Mouse (Mus musculus) neural tube, embryonic 15.5 days (tissue): ENCODE results near the gene Epha3. TPM values are rescaled to one million over a fixed set of nuclear protein-coding genes. Genes with fewer than 3 reads are reported as not detected.

ENCODE experiments used
- ATAC-seq: fragments of 200-750 bp; cut with Nextera tagmentation; 2 replicates; pipeline ENCODE4 v1.8.0; 2017; ENCODE audit warnings: mild to moderate bottlenecking, moderate TSS enrichment, moderate library complexity; ENCODE audit not compliant: low FRiP score
- H3K27ac ChIP-seq: fragments of 300-500 bp; sonication (generic); replicated peaks from 2 replicates; pipeline ENCODE4 v1.5.1; 2015; ENCODE audit warnings: mild to moderate bottlenecking, inconsistent platforms
- H3K27me3 ChIP-seq: fragments of 300-500 bp; sonication (generic); replicated peaks from 2 replicates; pipeline ENCODE4 v1.6.1; 2015; ENCODE audit warnings: inconsistent platforms
- H3K36me3 ChIP-seq: fragments of 300-500 bp; sonication (generic); 2 replicates; pipeline ENCODE4 v1.6.1; 2015; ENCODE audit warnings: inconsistent platforms
- H3K4me1 ChIP-seq: fragments of 300-500 bp; sonication (generic); 2 replicates; pipeline ENCODE4 v1.6.1; 2015; ENCODE audit warnings: inconsistent platforms
- H3K4me2 ChIP-seq: fragments of 300-500 bp; sonication (generic); 2 replicates; pipeline ENCODE4 v1.6.1; 2015; ENCODE audit warnings: inconsistent platforms, mild to moderate bottlenecking, moderate library complexity
- H3K4me3 ChIP-seq: fragments of 300-500 bp; sonication (generic); replicated peaks from 2 replicates; pipeline ENCODE4 v1.5.1; 2015; ENCODE audit warnings: mild to moderate bottlenecking, inconsistent platforms
- H3K9ac ChIP-seq: fragments of 300-500 bp; sonication (generic); replicated peaks from 2 replicates; pipeline ENCODE4 v1.6.1; 2015; ENCODE audit warnings: mild to moderate bottlenecking, inconsistent platforms
- H3K9me3 ChIP-seq: fragments of 300-500 bp; sonication (generic); replicated peaks from 2 replicates; pipeline ENCODE4 v1.6.1; 2016; ENCODE audit warnings: inconsistent platforms
- WGBS: fragments of 180-500 bp; shearing (Covaris S2); methylation state at CpG from one replicate; pipeline ENCODE4 v1.1.7; 2015; ENCODE audit warnings: mixed read lengths; 5-methylcytosine and 5-hydroxymethylcytosine counted together
- polyA plus RNA-seq: library from polyadenylated mRNA; unstranded; fragments of >200 nt; fragmentation: Nextera tagmentation; extraction: Ambion mirVana; gene quantifications from 2 replicates; pipeline ENCODE4 v1.2.1, GENCODE M21; 2015

Epha3 gene
- polyA plus RNA-seq, 1 experiment from 2014 or later, result 14.0 TPM

- Histone ChIP-seq H3K27me3 (no peaks in the 10 kb centered on the region), H3K9me3 (no peaks in the 10 kb centered on the region), H3K36me3 (no peaks in the 10 kb centered on the region), H3K27ac (no peak overlapping the region), H3K4me3 (no peak overlapping the region), H3K9ac (no peak overlapping the region), H3K4me1 (no peaks in the 10 kb centered on the region), H3K4me2 (no peak overlapping the region)
- WGBS, result 90% methylated on average over 4 of the region's 4 CpGs
- ATAC-seq, result no peak
Measured at GRCm38 (mm10) chr16:63717317-63717716, 146.7 kb downstream of the Epha3 start.

- H3K4me3 ChIP-seq, result no peak overlapping the region
- ATAC-seq, result no peak; the same call in 1 of the 2 replicates
- no peaks in the 10 kb centered on the region for H3K27me3 ChIP-seq
- no peak overlapping the region for H3K4me2 ChIP-seq
- no peaks in the 10 kb centered on the region for H3K36me3 ChIP-seq
- 73% methylated on average over 17 of the region's 17 CpGs for WGBS
- no peaks in the 10 kb centered on the region for H3K4me1 ChIP-seq
- no peak overlapping the region for H3K27ac ChIP-seq
- no peak overlapping the region for H3K9ac ChIP-seq
- no peaks in the 10 kb centered on the region for H3K9me3 ChIP-seq
Measured at GRCm38 (mm10) chr16:63706912-63707868, 156.8 kb downstream of the Epha3 start.

GRCm38 (mm10) chr16:63689371-63689770 is 174.6 kb downstream of the Epha3 start:
- H3K9ac ChIP-seq, result no peak overlapping the region

GRCm38 (mm10) chr16:63684211-63684610 is 179.8 kb downstream of the Epha3 start:
- Histone ChIP-seq H3K9ac (no peak overlapping the region), H3K27ac (no peak overlapping the region), H3K36me3 (no peaks in the 10 kb centered on the region), H3K4me2 (no peak overlapping the region), H3K4me3 (no peak overlapping the region), H3K4me1 (no peaks in the 10 kb centered on the region), H3K9me3 (no peaks in the 10 kb centered on the region), H3K27me3 (no peaks in the 10 kb centered on the region)
- no peak for ATAC-seq
- 92% methylated on average over 4 of the region's 4 CpGs for WGBS

More at GRCm38 (mm10) chr16:63689371-63689770, 174.6 kb downstream of the Epha3 start:
- no peak overlapping the region for H3K4me3 ChIP-seq
- H3K36me3 ChIP-seq, result no peaks in the 10 kb centered on the region
- no peak overlapping the region for H3K27ac ChIP-seq
- 66% methylated on average over 3 of the region's 3 CpGs for WGBS
- no peak for ATAC-seq
- H3K4me2 ChIP-seq, result no peak overlapping the region
- H3K27me3 ChIP-seq, result no peaks in the 10 kb centered on the region
- H3K4me1 ChIP-seq, result no peaks in the 10 kb centered on the region
- no peaks in the 10 kb centered on the region for H3K9me3 ChIP-seq

GRCm38 (mm10) chr16:63674426-63674825 is 189.5 kb downstream of the Epha3 start:
- H3K4me3 ChIP-seq, result no peak overlapping the region
- H3K9ac ChIP-seq, result no peak overlapping the region
- H3K9me3 ChIP-seq, result no peaks in the 10 kb centered on the region
- no peak overlapping the region for H3K4me2 ChIP-seq
- H3K27me3 ChIP-seq, result no peaks in the 10 kb centered on the region
- no peak overlapping the region for H3K27ac ChIP-seq
- no peak for ATAC-seq
- 44% methylated on average over 1 of the region's 1 CpGs for WGBS
- no peaks in the 10 kb centered on the region for H3K4me1 ChIP-seq
- no peaks in the 10 kb centered on the region for H3K36me3 ChIP-seq

- Histone ChIP-seq H3K27me3 (no peaks in the 10 kb centered on the region), H3K9ac (no peak overlapping the region), H3K4me1 (no peaks in the 10 kb centered on the region), H3K4me3 (no peak overlapping the region), H3K9me3 (no peaks in the 10 kb centered on the region), H3K27ac (no peak overlapping the region), H3K36me3 (no peaks in the 10 kb centered on the region), H3K4me2 (no peak overlapping the region)
- ATAC-seq, result no peak
- WGBS, result 90% methylated on average over 9 of the region's 9 CpGs
Measured at GRCm38 (mm10) chr16:63673236-63673840, 190.6 kb downstream of the Epha3 start.

- H3K9me3 ChIP-seq, result no peaks in the 10 kb centered on the region
- no peak overlapping the region for H3K9ac ChIP-seq
- H3K27me3 ChIP-seq, result no peaks in the 10 kb centered on the region
- H3K4me3 ChIP-seq, result no peak overlapping the region
- no peak for ATAC-seq
- 91% methylated on average over 3 of the region's 3 CpGs for WGBS
- H3K36me3 ChIP-seq, result no peaks in the 10 kb centered on the region
- no peaks in the 10 kb centered on the region for H3K4me1 ChIP-seq
- H3K27ac ChIP-seq, result no peak overlapping the region
- no peak overlapping the region for H3K4me2 ChIP-seq
Measured at GRCm38 (mm10) chr16:63665897-63666464, 198.0 kb downstream of the Epha3 start.

GRCm38 (mm10) chr16:63658302-63658974 is 205.5 kb downstream of the Epha3 start:
- H3K9me3 ChIP-seq, result no peaks in the 10 kb centered on the region
- no peak overlapping the region for H3K27ac ChIP-seq
- no peak overlapping the region for H3K4me3 ChIP-seq
- 16% methylated on average over 4 of the region's 4 CpGs for WGBS
- no peaks in the 10 kb centered on the region for H3K36me3 ChIP-seq
- peak; percentile 82 for ATAC-seq
- H3K27me3 ChIP-seq, result no peaks in the 10 kb centered on the region
- no peak overlapping the region for H3K4me2 ChIP-seq
- no peak overlapping the region for H3K9ac ChIP-seq
- no peaks in the 10 kb centered on the region for H3K4me1 ChIP-seq

- Histone ChIP-seq H3K4me2 (no peak overlapping the region), H3K4me3 (no peak overlapping the region), H3K4me1 (no peaks in the 10 kb centered on the region), H3K9ac (no peak overlapping the region), H3K27me3 (no peaks in the 10 kb centered on the region), H3K36me3 (no peaks in the 10 kb centered on the region), H3K9me3 (no peaks in the 10 kb centered on the region), H3K27ac (no peak overlapping the region)
- ATAC-seq, result no peak
- 19% methylated on average over 2 of the region's 2 CpGs for WGBS
Measured at GRCm38 (mm10) chr16:63657743-63658142, 206.2 kb downstream of the Epha3 start.

GRCm38 (mm10) chr16:63653393-63653918 is 210.5 kb downstream of the Epha3 start:
- Histone ChIP-seq H3K4me2 (no peak overlapping the region), H3K36me3 (no peaks in the 10 kb centered on the region), H3K27me3 (no peaks in the 10 kb centered on the region), H3K4me1 (no peaks in the 10 kb centered on the region), H3K27ac (no peak overlapping the region), H3K4me3 (no peak overlapping the region), H3K9me3 (no peaks in the 10 kb centered on the region), H3K9ac (no peak overlapping the region)
- ATAC-seq, result no peak
- 77% methylated on average over 5 of the region's 5 CpGs for WGBS

- ATAC-seq, result no peak
Measured at GRCm38 (mm10) chr16:63650760-63651159, 213.2 kb downstream of the Epha3 start.

More at GRCm38 (mm10) chr16:63650760-63651159, 213.2 kb downstream of the Epha3 start:
- no peaks in the 10 kb centered on the region for H3K4me1 ChIP-seq
- no peak overlapping the region for H3K9ac ChIP-seq
- H3K36me3 ChIP-seq, result no peaks in the 10 kb centered on the region
- H3K27me3 ChIP-seq, result no peaks in the 10 kb centered on the region
- H3K9me3 ChIP-seq, result no peaks in the 10 kb centered on the region
- no peak overlapping the region for H3K4me3 ChIP-seq
- 76% methylated on average over 3 of the region's 3 CpGs for WGBS
- H3K4me2 ChIP-seq, result no peak overlapping the region
- H3K27ac ChIP-seq, result no peak overlapping the region
